ENCODE assay signal across 28 mouse cellular contexts in genomic region chr3:139419142-139419541, GRCm38 (mm10).
DNase-seq lines count a peak whose midpoint lies in the region; ATAC-seq and TF ChIP-seq lines count a peak whose summit lies in the region.
"Had no signal": no experiment of that assay in that cellular context is flagged by ENCODE, and none has a peak within 500 bp of the region (broad histone marks: within the 10 kb centered on the region; RNA-seq: fewer than 3 reads in every experiment).

No protein-coding gene starts in this region.

- no peaks in the 10 kb centered on the region for H3K36me3 ChIP-seq in forebrain, embryonic 13.5 days (ENCODE audit: poor library complexity, severe bottlenecking)
- no peaks in the 10 kb centered on the region for H3K36me3 ChIP-seq in forebrain, embryonic 10.5 days (replicated peaks)
- H3K36me3 ChIP-seq: embryonic facial prominence, embryonic 12.5 days; embryonic facial prominence, embryonic 15.5 days; heart, embryonic 10.5 days; heart, embryonic 13.5 days had no signal

- no peak overlapping the region for H3K9ac ChIP-seq in forebrain, embryonic 13.5 days
- H3K9ac ChIP-seq: embryonic facial prominence, embryonic 12.5 days; embryonic facial prominence, embryonic 15.5 days; heart, embryonic 13.5 days; hindbrain, embryonic 14.5 days had no signal

- no peak for DNase-seq in forebrain, embryonic 10.5 days (ENCODE audit: extremely low spot score, low spot score)
- DNase-seq in retina, postnatal 1 day = peak; percentile 3
- DNase-seq in retina, embryonic 14.5 days (ENCODE audit: low spot score) = no peak
- peak; percentile 39 for DNase-seq in brain, embryonic 14.5 days (ENCODE audit: low read depth)
- no peak for DNase-seq in urinary bladder, adult 2 months (ENCODE audit: low spot score)
- DNase-seq: adrenal gland, postnatal 10 days; adrenal gland, postnatal 36 days; cerebellum, adult 11 months; cerebellum, adult 2 months; cerebellum, adult 9-11 months; cerebellum, postnatal 25 days; gastrocnemius, postnatal 10 days; gastrocnemius, postnatal 36 days; heart, adult 2 months; heart, postnatal 14 days; heart, postnatal 4 days; kidney, adult 2 months had no signal

- peak; percentile 72 for ATAC-seq in forebrain, embryonic 13.5 days
- ATAC-seq: CD4-positive, CD25-positive, alpha-beta regulatory T cell, adult 4 months; hindbrain, postnatal 0 days; inflammation-experienced regulatory T-cells, adult 6 months; intestine, embryonic 16.5 days; Patski had no signal

- no peak overlapping the region for H3K4me2 ChIP-seq in forebrain, embryonic 13.5 days
- H3K4me2 ChIP-seq: embryonic facial prominence, embryonic 12.5 days; embryonic facial prominence, embryonic 15.5 days; heart, embryonic 13.5 days; hindbrain, embryonic 14.5 days had no signal

- 34% methylated on average over 5 of the region's 5 CpGs for WGBS in forebrain, embryonic 13.5 days
- 79% methylated on average over 5 of the region's 5 CpGs for WGBS in forebrain, embryonic 10.5 days

- TF ChIP-seq POLR2A in brain, embryonic 14.5 days (IDR thresholded peaks at IDR 0.05; ENCODE audit: borderline replicate concordance, extremely low read depth, insufficient read depth, insufficient read length, poor library complexity, severe bottlenecking) = no peak

- no peak overlapping the region for H3K27ac ChIP-seq in forebrain, embryonic 13.5 days
- no peak overlapping the region for H3K27ac ChIP-seq in forebrain, embryonic 10.5 days
- H3K27ac ChIP-seq: embryonic facial prominence, embryonic 12.5 days; embryonic facial prominence, embryonic 15.5 days; heart, adult 2 months; heart, embryonic 10.5 days; heart, embryonic 13.5 days; hindbrain, embryonic 14.5 days; hindbrain, postnatal 0 days had no signal

- H3K4me1 ChIP-seq in forebrain, embryonic 13.5 days = no peaks in the 10 kb centered on the region
- no peaks in the 10 kb centered on the region for H3K4me1 ChIP-seq in forebrain, embryonic 10.5 days
- H3K4me1 ChIP-seq: embryonic facial prominence, embryonic 12.5 days; embryonic facial prominence, embryonic 15.5 days; heart, embryonic 10.5 days; heart, embryonic 13.5 days had no signal

- no peak overlapping the region for H3K4me3 ChIP-seq in forebrain, embryonic 13.5 days
- H3K4me3 ChIP-seq in forebrain, embryonic 10.5 days = no peak overlapping the region
- H3K4me3 ChIP-seq: embryonic facial prominence, embryonic 12.5 days; embryonic facial prominence, embryonic 15.5 days; heart, adult 2 months; heart, embryonic 10.5 days; heart, embryonic 13.5 days had no signal

- H3K27me3 ChIP-seq in forebrain, embryonic 13.5 days = no peaks in the 10 kb centered on the region
- H3K27me3 ChIP-seq in forebrain, embryonic 10.5 days (ENCODE audit: poor library complexity, severe bottlenecking) = no peaks in the 10 kb centered on the region
- H3K27me3 ChIP-seq: embryonic facial prominence, embryonic 12.5 days; embryonic facial prominence, embryonic 15.5 days; heart, embryonic 13.5 days; Patski had no signal

- no peak for TF ChIP-seq CTCF in brain, embryonic 14.5 days (IDR thresholded peaks at IDR 0.05; ENCODE audit: borderline replicate concordance, extremely low read depth, insufficient read depth, insufficient read length)

- H3K9me3 ChIP-seq in forebrain, embryonic 13.5 days (replicated peaks) = no peaks in the 10 kb centered on the region
- H3K9me3 ChIP-seq in forebrain, embryonic 10.5 days = no peaks in the 10 kb centered on the region
- H3K9me3 ChIP-seq: embryonic facial prominence, embryonic 12.5 days; embryonic facial prominence, embryonic 15.5 days; heart, embryonic 10.5 days; heart, embryonic 13.5 days had no signal

Comparison
In these comparisons a context has a peak if more than half of its experiments do, and no peak if none do; other contexts are left out.
1. DNase-seq: peak in retina, postnatal 1 day (single experiment) and brain, embryonic 14.5 days (single experiment); none in forebrain, embryonic 10.5 days (single experiment), retina, embryonic 14.5 days (single experiment) and urinary bladder, adult 2 months (single experiment).